25 mouse cellular contexts compared by ENCODE assay signal in genomic region chr4:63258096-63258495, GRCm38 (mm10). TPM values are rescaled to one million over a fixed set of nuclear protein-coding genes. Genes with fewer than 3 reads are reported as not detected.
DNase-seq lines count a peak whose midpoint lies in the region; ATAC-seq and TF ChIP-seq lines count a peak whose summit lies in the region.
"Had no signal": no experiment of that assay in that cellular context is flagged by ENCODE, and none has a peak within 500 bp of the region (broad histone marks: within the 10 kb centered on the region; RNA-seq: fewer than 3 reads in every experiment).

No protein-coding gene starts in this region.

- H3K36me3 ChIP-seq in intestine, postnatal 0 days (ENCODE audit: control insufficient read depth, insufficient read depth), result peaks cover 18% of the 10 kb centered on the region; the same call in 1 of the 2 replicates
- H3K36me3 ChIP-seq in intestine, embryonic 16.5 days (ENCODE audit: control insufficient read depth, insufficient read depth, low read length), result no peaks in the 10 kb centered on the region
- H3K36me3 ChIP-seq: forebrain, embryonic 12.5 days; forebrain, embryonic 15.5 days; G1E; heart, embryonic 15.5 days; hindbrain, embryonic 10.5 days; hindbrain, embryonic 13.5 days had no signal

- no peak for DNase-seq in left cerebral cortex, adult 2 months (ENCODE audit: extremely low spot score in 1 of 2, low spot score in 2 of 2)
- no peak for DNase-seq in left cerebral cortex, adult 9 months (ENCODE audit: low spot score in 2 of 2)
- DNase-seq in thymus, postnatal 14 days, result peak; percentile 19
- no peak for DNase-seq in thymus, postnatal 0 days (ENCODE audit: low spot score)
- DNase-seq: adrenal gland, postnatal 10 days; adrenal gland, postnatal 36 days; B cell, adult 2 months; embryo, embryonic 11 days; gastrocnemius, postnatal 25 days; heart, postnatal 10 days; heart, postnatal 36 days had no signal

- no peaks in the 10 kb centered on the region for H3K27me3 ChIP-seq in intestine, postnatal 0 days (replicated peaks; ENCODE audit: control insufficient read depth, insufficient read depth, low read length)
- no peaks in the 10 kb centered on the region for H3K27me3 ChIP-seq in intestine, embryonic 16.5 days (replicated peaks; ENCODE audit: control insufficient read depth, insufficient read depth, low read length)
- H3K27me3 ChIP-seq: embryonic facial prominence, embryonic 13.5 days; forebrain, embryonic 12.5 days; forebrain, embryonic 15.5 days; heart, embryonic 12.5 days; heart, embryonic 15.5 days; hindbrain, embryonic 13.5 days; Patski had no signal

- 89% methylated on average over 14 of the region's 14 CpGs for WGBS in intestine, postnatal 0 days
- WGBS in intestine, embryonic 16.5 days, result 87% methylated on average over 14 of the region's 14 CpGs

- H3K27ac ChIP-seq in intestine, postnatal 0 days (ENCODE audit: low read depth, low read length), result no peak overlapping the region
- no peak overlapping the region for H3K27ac ChIP-seq in intestine, embryonic 16.5 days (ENCODE audit: low read length)
- no peak overlapping the region for H3K27ac ChIP-seq in left cerebral cortex, adult 2 months
- H3K27ac ChIP-seq: embryonic facial prominence, embryonic 10.5 days; embryonic facial prominence, embryonic 13.5 days; forebrain, embryonic 12.5 days; forebrain, embryonic 15.5 days; heart, embryonic 15.5 days; hindbrain, embryonic 10.5 days; hindbrain, embryonic 13.5 days had no signal

- H3K9ac ChIP-seq in intestine, postnatal 0 days (ENCODE audit: low read depth, low read length), result no peak overlapping the region
- H3K9ac ChIP-seq in intestine, embryonic 16.5 days (ENCODE audit: low read depth, low read length), result no peak overlapping the region
- H3K9ac ChIP-seq: embryonic facial prominence, embryonic 13.5 days; forebrain, embryonic 12.5 days; forebrain, embryonic 15.5 days; heart, embryonic 12.5 days; heart, embryonic 15.5 days; hindbrain, embryonic 13.5 days had no signal

- H3K4me2 ChIP-seq in intestine, postnatal 0 days (replicated peaks; ENCODE audit: low read depth), result no peak overlapping the region
- no peak overlapping the region for H3K4me2 ChIP-seq in intestine, embryonic 16.5 days (ENCODE audit: low read depth, low read length)
- H3K4me2 ChIP-seq: embryonic facial prominence, embryonic 13.5 days; forebrain, embryonic 12.5 days; forebrain, embryonic 15.5 days; heart, embryonic 12.5 days; heart, embryonic 15.5 days; hindbrain, embryonic 13.5 days had no signal

- H3K4me1 ChIP-seq in intestine, postnatal 0 days (replicated peaks; ENCODE audit: control insufficient read depth, insufficient read depth, low read length), result no peaks in the 10 kb centered on the region; the same call in 1 of the 2 replicates
- H3K4me1 ChIP-seq in intestine, embryonic 16.5 days (ENCODE audit: control insufficient read depth, insufficient read depth, low read length), result no peaks in the 10 kb centered on the region; the same call in 1 of the 2 replicates

- intact Hi-C loops in left cerebral cortex, adult 2 months (cut with DNase I), result no loop called here

- no peak for ATAC-seq in intestine, postnatal 0 days
- no peak for ATAC-seq in intestine, embryonic 16.5 days
- ATAC-seq: forebrain, embryonic 15.5 days; hindbrain, embryonic 16.5 days; Patski had no signal

- peak; percentile 23 for TF ChIP-seq CTCF in intestine, postnatal 0 days (IDR thresholded peaks at IDR 0.05; ENCODE audit: low read depth)
- TF ChIP-seq CTCF in left cerebral cortex, adult 2 months (IDR thresholded peaks at IDR 0.05), result peak; percentile 4; the same call in 1 of the 2 replicates

- no peaks in the 10 kb centered on the region for H3K9me3 ChIP-seq in intestine, postnatal 0 days (ENCODE audit: control insufficient read depth)
- no peaks in the 10 kb centered on the region for H3K9me3 ChIP-seq in intestine, embryonic 16.5 days (ENCODE audit: control insufficient read depth, low read length)
- H3K9me3 ChIP-seq: embryonic facial prominence, embryonic 10.5 days; embryonic facial prominence, embryonic 13.5 days; forebrain, embryonic 12.5 days; forebrain, embryonic 15.5 days; heart, embryonic 12.5 days; heart, embryonic 15.5 days; hindbrain, embryonic 10.5 days; hindbrain, embryonic 13.5 days had no signal

- H3K4me3 ChIP-seq in intestine, postnatal 0 days (ENCODE audit: low read depth, low read length), result no peak overlapping the region
- no peak overlapping the region for H3K4me3 ChIP-seq in intestine, embryonic 16.5 days (ENCODE audit: low read length)
- H3K4me3 ChIP-seq in left cerebral cortex, adult 2 months, result no peak overlapping the region
- H3K4me3 ChIP-seq: embryonic facial prominence, embryonic 10.5 days; embryonic facial prominence, embryonic 13.5 days; erythroblast, embryonic 14.5 days; forebrain, embryonic 12.5 days; forebrain, embryonic 15.5 days; heart, embryonic 12.5 days; heart, embryonic 15.5 days; hindbrain, embryonic 10.5 days; hindbrain, embryonic 13.5 days had no signal

RNA-seq across cellular contexts. Expression of gene Col27a1, which starts 44.3 kb away (rescaled TPM):
- 5.0 and 7.2 TPM in 2 replicates for polyA plus RNA-seq in intestine, postnatal 0 days (2015; fragmentation: Nextera tagmentation; extraction: Ambion mirVana)
- polyA plus RNA-seq in intestine, embryonic 16.5 days (2015; fragmentation: Nextera tagmentation; extraction: Ambion mirVana), result 8.1 and 9.6 TPM in 2 replicates
- total RNA-seq in left cerebral cortex, adult 2 months (2021), result 1 to 10 TPM; 4.6 to 4.9 TPM
- polyA plus RNA-seq in thymus, postnatal 0 days (2015; fragmentation: Nextera tagmentation; extraction: Ambion mirVana), result 1.8 and 1.9 TPM in 2 replicates
- polyA plus RNA-seq: G1E had no signal
